Mouse (Mus musculus) activated CD4-positive, CD25-positive, alpha-beta regulatory T cell, adult 4 months (primary cell): ENCODE measurements at regions not wholly inside any gene's neighbourhood (a gene's known extent, or its start where the extent isn't known, plus 50 kb on each side); places are given as distances from the start of the nearest gene placed in this dataset.

Experiments
- ATAC-seq: one replicate; pipeline ENCODE4 v1.8.0; 2017

- no peak for ATAC-seq
Measured at GRCm38 (mm10) chr4:55927391-55927790, 395.1 kb upstream of the Klf4 start.

- ATAC-seq, result no peak
Measured at GRCm38 (mm10) chr4:55924974-55925373, 392.7 kb upstream of the Klf4 start.

- ATAC-seq, result no peak
Measured at GRCm38 (mm10) chr4:55921217-55921616, 389.0 kb upstream of the Klf4 start.

GRCm38 (mm10) chr4:55894116-55894885 lies 362.0 kb upstream of the Klf4 start:
- no peak for ATAC-seq

GRCm38 (mm10) chr4:55891656-55892055 lies 359.4 kb upstream of the Klf4 start:
- no peak for ATAC-seq

- ATAC-seq, result no peak
Measured at GRCm38 (mm10) chr4:55887581-55887980, 355.3 kb upstream of the Klf4 start.

GRCm38 (mm10) chr4:55882541-55882940 lies 350.3 kb upstream of the Klf4 start:
- no peak for ATAC-seq

GRCm38 (mm10) chr4:55875304-55875703 lies 343.0 kb upstream of the Klf4 start:
- no peak for ATAC-seq

GRCm38 (mm10) chr4:55874875-55875274 lies 342.6 kb upstream of the Klf4 start:
- no peak for ATAC-seq

- no peak for ATAC-seq
Measured at GRCm38 (mm10) chr4:55874276-55874675, 342.0 kb upstream of the Klf4 start.

- ATAC-seq, result no peak
Measured at GRCm38 (mm10) chr4:55860055-55860454, 327.8 kb upstream of the Klf4 start.

GRCm38 (mm10) chr4:55859211-55859761 lies 327.0 kb upstream of the Klf4 start:
- no peak for ATAC-seq

GRCm38 (mm10) chr4:55851430-55851829 lies 319.2 kb upstream of the Klf4 start:
- ATAC-seq, result no peak

GRCm38 (mm10) chr4:55851027-55851426 lies 318.8 kb upstream of the Klf4 start:
- ATAC-seq, result no peak

- no peak for ATAC-seq
Measured at GRCm38 (mm10) chr4:55843727-55844401, 311.6 kb upstream of the Klf4 start.

- no peak for ATAC-seq
Measured at GRCm38 (mm10) chr4:55838568-55838967, 306.3 kb upstream of the Klf4 start.

GRCm38 (mm10) chr4:55824047-55824760 lies 291.9 kb upstream of the Klf4 start:
- no peak for ATAC-seq

GRCm38 (mm10) chr4:55823583-55823982 lies 291.3 kb upstream of the Klf4 start:
- no peak for ATAC-seq

- no peak for ATAC-seq
Measured at GRCm38 (mm10) chr4:55817035-55817818, 285.0 kb upstream of the Klf4 start.

- ATAC-seq, result no peak
Measured at GRCm38 (mm10) chr4:55815832-55816231, 283.6 kb upstream of the Klf4 start.

GRCm38 (mm10) chr4:55812846-55813245 lies 280.6 kb upstream of the Klf4 start:
- ATAC-seq, result no peak

- no peak for ATAC-seq
Measured at GRCm38 (mm10) chr4:55811656-55812055, 279.4 kb upstream of the Klf4 start.
